Mouse (Mus musculus) c-Kit-positive CD71-positive TER-119-negative erythroid progenitor cells, embryonic 14.5 days (primary cell): ENCODE results near the gene Rala.
"Not testable (repeated sequence)": the region's sequence is repeated elsewhere in the genome, so short reads cannot be mapped to it uniquely, and the experiment has no call there.

Experiments
- DNase-seq: peaks from one replicate; pipeline ENCODE4 v3.0.0-alpha.2; 2013; ENCODE audit warnings: low read depth

Gene Rala

GRCm38 (mm10) chr13:17944078-17944917 is at the start of gene Rala:
TSS of gene Rala (minus strand) at chr13:17944239.
- DNase-seq, result peak; percentile 67

DNA sequence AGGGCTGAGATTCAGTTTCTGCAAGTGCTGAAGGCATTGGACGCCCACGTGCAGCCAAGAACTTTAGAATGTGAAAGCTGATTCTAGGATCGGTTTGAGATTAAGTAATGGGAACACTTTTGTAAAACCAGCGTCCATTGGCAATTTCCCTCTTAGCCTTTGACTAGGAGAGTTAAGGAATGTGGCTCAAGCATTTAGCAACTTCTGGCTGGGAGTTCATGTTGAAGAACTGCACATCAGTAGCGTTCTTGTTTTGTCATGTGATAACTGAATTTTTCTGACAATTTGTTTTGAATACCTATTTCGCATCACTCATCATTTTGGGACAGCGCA is 49.4 kb upstream of the Rala start:
- no peak for DNase-seq

DNA sequence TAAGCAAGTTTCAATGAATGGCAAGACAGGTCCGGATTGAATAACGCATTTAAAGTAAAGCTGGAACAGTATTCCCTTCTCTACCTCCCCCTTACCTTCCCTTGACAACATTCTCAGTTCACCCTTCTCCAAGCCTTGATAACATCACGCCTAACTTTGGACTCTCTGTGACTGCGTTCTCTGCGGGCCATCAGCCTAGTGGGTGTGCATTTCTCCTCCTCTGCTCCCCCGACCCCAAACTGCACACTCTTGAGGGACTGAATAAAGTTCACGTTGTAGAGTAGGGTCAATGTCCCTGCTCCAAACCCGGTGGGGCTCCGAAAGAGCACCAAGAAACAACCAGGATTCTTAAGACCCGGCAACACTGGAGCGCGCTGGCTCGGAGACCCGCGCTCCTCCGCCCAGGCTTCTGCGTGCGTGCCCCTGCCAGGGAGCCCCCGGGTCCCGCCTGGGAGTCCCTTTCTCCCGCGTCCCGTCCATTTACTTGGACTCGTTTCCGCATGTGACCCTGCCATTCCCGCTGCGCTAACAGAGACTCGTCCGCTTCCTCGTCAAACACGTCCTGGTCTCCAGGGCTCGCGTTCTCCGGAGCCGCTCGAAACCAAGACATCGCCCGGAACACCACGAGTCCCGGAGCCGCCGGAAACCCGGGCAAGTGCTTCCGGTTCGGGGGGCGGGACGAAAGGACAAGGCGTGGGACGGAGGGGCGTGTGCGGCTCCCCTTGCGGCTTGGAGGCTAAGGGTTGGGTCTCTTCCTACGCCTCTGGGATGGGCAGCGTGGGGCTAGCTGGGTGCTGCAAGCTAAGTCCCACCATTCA is 48.9 kb upstream of the Rala start, which contains the start of gene Yae1d1:
TSS of gene Yae1d1 (minus strand) at position 653 of the 818 bp plus-strand sequence.
- DNase-seq, result peak; percentile 87

- DNase-seq, result no peak
Measured at GRCm38 (mm10) chr13:17992009-17992408, 48.0 kb upstream of the Rala start.

- DNase-seq, result peak; percentile 27
Measured at GRCm38 (mm10) chr13:17983194-17983593, 39.2 kb upstream of the Rala start.

DNA sequence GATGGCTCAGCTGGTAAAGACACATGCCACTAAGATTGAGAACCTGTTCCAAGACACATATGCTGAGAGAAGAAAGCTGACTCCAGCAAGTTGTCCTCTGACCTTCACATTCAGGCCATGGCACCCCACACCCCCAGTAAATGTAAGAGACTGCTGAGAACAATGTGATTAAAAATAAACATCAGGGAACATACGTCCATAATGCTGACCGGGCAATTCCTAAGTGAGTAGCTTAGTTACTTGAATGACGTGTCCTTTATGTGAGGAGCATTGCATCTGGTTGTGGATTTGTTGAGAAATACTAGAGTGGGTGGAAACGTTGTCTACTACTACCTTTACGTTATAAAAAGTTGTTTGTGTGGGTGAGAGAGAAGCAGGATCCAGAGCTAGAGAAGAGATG is 38.6 kb upstream of the Rala start:
- no peak for DNase-seq

- DNase-seq, result no peak
Measured at GRCm38 (mm10) chr13:17976854-17977739, 33.1 kb upstream of the Rala start.

- DNase-seq, result no peak
Measured at GRCm38 (mm10) chr13:17975891-17976290, 31.9 kb upstream of the Rala start.

DNA sequence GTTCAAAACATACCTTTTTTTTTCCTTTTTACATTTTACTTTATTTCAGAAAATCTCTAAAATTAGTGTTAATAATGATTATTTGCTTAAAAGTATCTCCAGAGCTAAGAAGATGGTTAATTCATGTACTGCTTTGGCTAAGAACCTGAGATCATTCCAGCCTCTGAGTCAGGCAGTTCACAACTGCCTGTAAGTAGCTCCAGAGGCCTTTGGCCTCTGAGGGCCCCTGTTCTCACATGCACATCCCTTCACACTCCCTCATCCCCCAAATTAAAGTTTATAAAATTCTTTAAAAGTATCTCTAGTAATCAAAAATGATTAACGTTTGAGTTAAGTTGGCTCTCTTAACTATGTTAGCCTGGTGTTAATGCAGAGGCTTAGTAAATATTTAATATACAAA is 31.4 kb upstream of the Rala start:
- DNase-seq, result no peak

DNA sequence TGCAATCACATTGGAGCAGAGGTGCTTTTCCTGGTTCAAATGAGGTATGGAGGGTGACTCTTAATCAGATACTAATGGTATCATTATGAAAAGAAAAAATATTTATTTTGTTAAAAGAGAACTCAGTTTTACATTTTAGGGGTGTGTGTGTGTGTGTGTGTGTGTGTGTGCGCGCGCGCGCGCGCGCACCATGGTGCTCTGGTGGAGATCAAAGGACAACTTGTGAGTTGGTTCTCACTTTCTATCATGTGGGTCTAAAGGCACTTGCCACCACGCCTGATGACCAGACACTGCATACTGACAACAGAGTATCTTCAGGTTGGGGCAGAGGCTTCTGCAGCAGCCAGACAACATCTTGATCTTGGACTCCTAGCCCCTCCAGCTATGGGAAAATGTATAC is 30.7 kb upstream of the Rala start:
- no peak for DNase-seq

- DNase-seq, result no peak
Measured at GRCm38 (mm10) chr13:17960613-17961012, 16.6 kb upstream of the Rala start.

GRCm38 (mm10) chr13:17954282-17954681 is 10.2 kb upstream of the Rala start:
- no peak for DNase-seq

DNA sequence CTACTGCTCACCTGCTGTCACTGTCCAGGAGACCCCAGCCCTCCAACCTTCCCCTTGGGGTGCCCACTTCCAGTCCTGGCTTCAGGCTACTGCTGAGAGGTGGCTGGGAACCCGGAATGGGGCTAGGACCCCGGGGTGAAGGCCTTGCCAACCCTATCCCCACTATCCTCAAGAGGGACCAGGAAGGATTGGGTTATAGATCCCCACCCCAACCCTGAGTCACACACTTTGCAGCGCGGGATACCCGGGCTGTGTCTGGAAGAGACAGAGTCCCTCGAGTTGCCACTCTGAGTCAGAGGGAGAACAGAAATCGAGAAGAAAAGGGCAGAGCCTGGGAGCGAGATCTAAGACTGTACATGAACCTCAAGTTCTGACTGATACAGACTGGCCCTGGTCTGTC is 6.5 kb upstream of the Rala start:
- not testable (repeated sequence) for DNase-seq

- no peak for DNase-seq
Measured at GRCm38 (mm10) chr13:17949555-17949954, 5.5 kb upstream of the Rala start.

DNA sequence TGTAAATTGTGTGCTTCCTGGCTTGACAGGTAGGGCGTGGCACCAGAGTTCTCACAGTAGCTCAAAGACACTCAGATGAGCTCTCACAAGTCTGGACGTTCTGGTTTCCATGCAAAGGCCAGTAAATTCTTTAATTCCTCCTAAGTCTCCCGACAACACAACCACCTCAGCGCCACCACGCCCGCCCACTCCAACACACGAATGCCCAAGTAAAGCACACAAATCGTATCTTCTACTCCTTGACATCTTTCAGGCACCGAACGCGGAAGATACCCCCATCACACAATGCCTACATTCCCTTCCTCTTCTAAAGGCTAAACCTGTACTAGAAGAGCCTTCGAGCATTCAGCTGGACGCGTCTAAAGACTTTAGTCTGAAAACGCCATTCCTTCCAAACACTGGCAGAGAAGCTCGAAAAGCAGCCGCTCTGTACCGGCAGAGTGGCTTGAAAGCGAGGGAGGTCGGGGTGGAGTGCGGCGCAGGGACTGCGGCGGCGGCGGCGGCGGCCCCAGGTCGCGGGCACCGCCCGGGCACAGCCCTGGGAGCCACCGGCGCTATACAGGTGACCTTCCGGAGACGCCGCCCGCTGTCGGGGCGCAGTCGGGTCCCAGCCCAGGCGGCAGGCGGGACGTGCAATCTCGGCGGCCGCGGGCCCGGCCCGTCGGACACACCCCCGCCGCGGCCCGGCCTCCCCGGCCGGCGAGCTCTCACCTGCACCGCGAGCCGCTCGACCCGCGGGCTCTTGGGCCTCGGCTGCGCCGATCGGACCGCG is 547 bp downstream of the Rala start:
- DNase-seq, result peak; percentile 13

GRCm38 (mm10) chr13:17942338-17942737 is 1.7 kb downstream of the Rala start:
- DNase-seq, result no peak

DNA sequence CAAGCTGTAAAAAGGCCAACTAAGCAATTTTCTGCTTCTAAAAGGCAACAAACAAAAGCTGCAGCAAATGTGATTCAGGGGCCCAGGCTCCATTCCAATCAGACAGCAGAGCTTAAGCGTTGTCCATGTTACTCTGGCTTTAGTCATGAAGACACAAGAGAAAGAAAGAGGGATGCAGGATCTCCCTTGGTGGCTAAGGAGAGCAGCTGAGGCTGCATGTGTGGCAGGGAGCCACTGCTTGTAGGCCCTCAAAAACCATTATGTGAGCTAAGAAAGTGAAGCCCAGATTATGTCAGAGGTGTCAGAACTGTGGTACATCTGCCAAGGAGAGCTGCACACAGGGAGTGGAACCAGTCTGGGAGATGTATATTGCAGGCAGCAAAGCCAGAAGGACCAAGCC is 36.7 kb downstream of the Rala start:
- DNase-seq, result no peak

- DNase-seq, result no peak
Measured at GRCm38 (mm10) chr13:17901474-17901873, 42.6 kb downstream of the Rala start.

GRCm38 (mm10) chr13:17900641-17901040 is 43.4 kb downstream of the Rala start:
- DNase-seq, result no peak

DNA sequence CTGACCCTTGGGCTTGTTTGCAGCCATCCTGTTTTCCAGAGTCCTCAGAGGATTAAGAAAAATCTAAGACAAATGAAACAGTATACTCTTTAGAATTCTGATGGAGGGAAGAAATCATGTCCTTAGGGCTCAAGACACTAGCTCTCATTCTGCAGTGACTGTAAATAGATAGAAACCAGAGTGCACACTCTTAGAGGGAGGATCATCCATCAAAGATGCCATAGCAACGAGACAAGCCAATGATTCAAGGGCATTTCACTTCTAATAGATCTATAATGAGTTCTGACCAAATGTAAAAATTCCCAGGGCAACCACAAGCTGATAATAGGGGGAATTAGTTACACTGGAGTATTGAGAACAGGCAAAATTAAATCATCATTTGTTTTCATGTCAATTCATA is 47.0 kb downstream of the Rala start:
- no peak for DNase-seq

- DNase-seq, result no peak
Measured at GRCm38 (mm10) chr13:17891545-17891944, 52.5 kb downstream of the Rala start.
